Mouse (Mus musculus): ENCODE results near the gene Pnp. TPM values are rescaled to one million over a fixed set of nuclear protein-coding genes. Genes with fewer than 3 reads are reported as not detected.

The Pnp gene
- polyA plus RNA-seq (2017; shearing (Covaris generic)) = 10 to 100 TPM; 50.8 to 76.6 TPM

GRCm38 (mm10) chr14:50930754-50931492, at the start of gene Pnp, which contains the start of gene Pip4p1:
Gene Pnp (plus strand): TSS chr14:50931082.
Gene Pip4p1 (minus strand): TSS chr14:50930856.

GRCm38 (mm10) chr14:50897374-50897765, 33.5 kb upstream of the Pnp start, which contains the start of gene Klhl33:
Gene Klhl33 (minus strand): TSS chr14:50897507.

GRCm38 (mm10) chr14:50924281-50925064, 6.4 kb upstream of the Pnp start, which contains the start of the genes Osgep and Apex1:
Gene Osgep (minus strand): TSS chr14:50924893.
Gene Apex1 (plus strand): TSS chr14:50924968.

GRCm38 (mm10) chr14:50943932-50944667, 13.2 kb downstream of the Pnp start, which contains the start of gene Gm49342:
Gene Gm49342 (plus strand): TSS chr14:50944517.

GRCm38 (mm10) chr14:50955942-50956508, 25.1 kb downstream of the Pnp start, which contains the start of gene Pnp2:
Gene Pnp2 (plus strand): TSS chr14:50955992.

GRCm38 (mm10) chr14:51007152-51007801, 76.4 kb downstream of the Pnp start, which contains the start of gene Rnase10:
Gene Rnase10 (plus strand): TSS chr14:51007751.

Other genes starting within 250 kb of the Pnp start
- gene Olfr747, start 237.9 kb upstream of the Pnp start, polyA plus RNA-seq (2017; shearing (Covaris generic)) = not detected
- gene Olfr748, start 223.7 kb upstream of the Pnp start, polyA plus RNA-seq (2017; shearing (Covaris generic)) = under 1 TPM in 1 of 2 experiments, not detected in 1; 0.36 TPM
- not detected for gene Olfr749, start 186.0 kb upstream of the Pnp start, polyA plus RNA-seq (2017; shearing (Covaris generic))
- gene Ttc5, start 145.6 kb upstream of the Pnp start, polyA plus RNA-seq (2017; shearing (Covaris generic)) = 100 to 1,000 TPM; 103 to 104 TPM
- gene Ccnb1ip1, start 123.3 kb upstream of the Pnp start, polyA plus RNA-seq (2017; shearing (Covaris generic)) = not detected
- 10 to 100 TPM; 59.8 to 62.3 TPM for gene Parp2, start 123.2 kb upstream of the Pnp start, polyA plus RNA-seq (2017; shearing (Covaris generic))
- 10 to 100 TPM; 19.2 to 24.1 TPM for gene Tep1, start 60.5 kb upstream of the Pnp start, polyA plus RNA-seq (2017; shearing (Covaris generic))
- under 1 TPM; 0.02 to 0.21 TPM for gene Klhl33, start 33.6 kb upstream of the Pnp start, polyA plus RNA-seq (2017; shearing (Covaris generic))
- gene Osgep, start 6.2 kb upstream of the Pnp start, polyA plus RNA-seq (2017; shearing (Covaris generic)) = 10 to 100 TPM; 84.6 to 90.7 TPM
- 10 to 100 TPM; 41.2 to 87.4 TPM for gene Apex1, start 6.1 kb upstream of the Pnp start, polyA plus RNA-seq (2017; shearing (Covaris generic))
- 10 to 100 TPM; 60.2 to 68.1 TPM for gene Pip4p1, start 226 bp upstream of the Pnp start, polyA plus RNA-seq (2017; shearing (Covaris generic))
- not detected for gene Gm49342, start 13.4 kb downstream of the Pnp start, polyA plus RNA-seq (2017; shearing (Covaris generic))
- 1 to 10 TPM; 1.6 to 2.0 TPM for gene Pnp2, start 24.9 kb downstream of the Pnp start, polyA plus RNA-seq (2017; shearing (Covaris generic))
- under 1 TPM in 1 of 2 experiments, not detected in 1; 0.19 TPM for gene Rnase10, start 76.7 kb downstream of the Pnp start, polyA plus RNA-seq (2017; shearing (Covaris generic))
- gene Rnase9, start 110.8 kb downstream of the Pnp start, polyA plus RNA-seq (2017; shearing (Covaris generic)) = not detected
- not detected for gene Rnase11, start 119.1 kb downstream of the Pnp start, polyA plus RNA-seq (2017; shearing (Covaris generic))
- under 1 TPM in 1 of 2 experiments, not detected in 1; 0.51 TPM for gene Rnase12, start 126.6 kb downstream of the Pnp start, polyA plus RNA-seq (2017; shearing (Covaris generic))
- gene Olfr750, start 143.4 kb downstream of the Pnp start, polyA plus RNA-seq (2017; shearing (Covaris generic)) = under 1 TPM in 1 of 2 experiments, not detected in 1; 0.44 TPM
- gene Rnase4, start 160.0 kb downstream of the Pnp start, polyA plus RNA-seq (2017; shearing (Covaris generic)) = 10 to 100 TPM in 1 of 2 experiments, 1 to 10 TPM in 1; 9.8 to 25.8 TPM
- gene Ang, start 160.1 kb downstream of the Pnp start, polyA plus RNA-seq (2017; shearing (Covaris generic)) = 1 to 10 TPM in 1 of 2 experiments, under 1 TPM in 1; 0.49 to 8.6 TPM
- not detected for gene Eddm3b, start 183.3 kb downstream of the Pnp start, polyA plus RNA-seq (2017; shearing (Covaris generic))
- 1 to 10 TPM; 1.3 to 2.7 TPM for gene Rnase6, start 192.8 kb downstream of the Pnp start, polyA plus RNA-seq (2017; shearing (Covaris generic))
- under 1 TPM in 1 of 2 experiments, not detected in 1; 0.47 TPM for gene Rnase1, start 215.7 kb downstream of the Pnp start, polyA plus RNA-seq (2017; shearing (Covaris generic))
- gene Rnase2b, start 231.2 kb downstream of the Pnp start, polyA plus RNA-seq (2017; shearing (Covaris generic)) = not detected